Mouse (Mus musculus): ENCODE data around the gene Stim2. TPM values are rescaled to one million over a fixed set of nuclear protein-coding genes. Genes with fewer than 3 reads are reported as not detected.

The Stim2 gene
- polyA plus RNA-seq, 1 experiment = 22.9 TPM

DNA sequence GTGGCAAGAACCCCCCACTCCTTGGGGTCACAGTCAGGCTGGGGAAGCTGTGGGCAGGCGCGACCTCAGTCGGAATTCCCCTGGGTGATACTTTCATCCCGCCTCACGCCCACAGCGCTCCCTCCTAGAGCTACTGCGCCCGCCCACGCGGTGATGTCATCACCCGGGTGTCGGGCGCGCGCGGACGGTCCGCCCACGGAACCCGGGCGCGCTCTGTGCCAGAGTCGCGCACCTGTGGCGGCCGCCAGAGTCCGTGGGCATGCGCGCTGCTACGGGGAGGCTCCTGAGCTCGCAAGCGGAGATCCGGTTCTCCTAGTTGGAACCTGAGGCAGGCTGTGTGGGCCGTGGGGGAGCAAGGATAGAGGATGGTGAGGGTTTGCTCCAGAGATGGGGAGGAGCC is 3.0 kb upstream of the Stim2 start:
- TF ChIP-seq CTCF (IDR thresholded peaks at IDR 0.05; ENCODE audit: borderline replicate concordance, extremely low read depth, insufficient read depth, insufficient read length) (no peak), POLR2A (IDR thresholded peaks at IDR 0.05; ENCODE audit: borderline replicate concordance, extremely low read depth, insufficient read depth, insufficient read length, poor library complexity, severe bottlenecking) (0 out of 2 replicates have a peak, but pooled peaks have one; percentile 13)
- peak; percentile 81 for DNase-seq (ENCODE audit: low read depth)

DNA sequence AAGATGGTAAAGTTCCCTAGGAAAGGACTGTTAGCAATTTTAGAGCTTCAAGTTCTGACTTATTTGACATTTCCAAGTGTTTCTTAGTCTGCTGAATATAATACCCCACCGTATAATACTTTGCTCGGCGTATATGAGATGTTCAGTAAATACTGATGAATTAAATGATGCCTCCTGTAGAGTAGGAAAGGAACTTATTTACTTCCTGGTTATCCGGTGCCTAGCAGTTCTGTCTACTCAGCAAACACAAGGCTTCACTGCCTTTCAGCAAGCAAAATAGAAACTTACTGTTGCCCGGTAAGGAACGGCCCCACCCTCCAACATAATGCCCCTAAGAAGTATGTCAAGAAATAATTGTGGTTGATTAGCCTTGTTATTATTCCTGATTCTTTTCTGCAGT is 1.5 kb upstream of the Stim2 start:
- DNase-seq (ENCODE audit: low read depth) = no peak
- TF ChIP-seq POLR2A (IDR thresholded peaks at IDR 0.05; ENCODE audit: borderline replicate concordance, extremely low read depth, insufficient read depth, insufficient read length, poor library complexity, severe bottlenecking) = no peak
- TF ChIP-seq CTCF (IDR thresholded peaks at IDR 0.05; ENCODE audit: borderline replicate concordance, extremely low read depth, insufficient read depth, insufficient read length) = no peak

DNA sequence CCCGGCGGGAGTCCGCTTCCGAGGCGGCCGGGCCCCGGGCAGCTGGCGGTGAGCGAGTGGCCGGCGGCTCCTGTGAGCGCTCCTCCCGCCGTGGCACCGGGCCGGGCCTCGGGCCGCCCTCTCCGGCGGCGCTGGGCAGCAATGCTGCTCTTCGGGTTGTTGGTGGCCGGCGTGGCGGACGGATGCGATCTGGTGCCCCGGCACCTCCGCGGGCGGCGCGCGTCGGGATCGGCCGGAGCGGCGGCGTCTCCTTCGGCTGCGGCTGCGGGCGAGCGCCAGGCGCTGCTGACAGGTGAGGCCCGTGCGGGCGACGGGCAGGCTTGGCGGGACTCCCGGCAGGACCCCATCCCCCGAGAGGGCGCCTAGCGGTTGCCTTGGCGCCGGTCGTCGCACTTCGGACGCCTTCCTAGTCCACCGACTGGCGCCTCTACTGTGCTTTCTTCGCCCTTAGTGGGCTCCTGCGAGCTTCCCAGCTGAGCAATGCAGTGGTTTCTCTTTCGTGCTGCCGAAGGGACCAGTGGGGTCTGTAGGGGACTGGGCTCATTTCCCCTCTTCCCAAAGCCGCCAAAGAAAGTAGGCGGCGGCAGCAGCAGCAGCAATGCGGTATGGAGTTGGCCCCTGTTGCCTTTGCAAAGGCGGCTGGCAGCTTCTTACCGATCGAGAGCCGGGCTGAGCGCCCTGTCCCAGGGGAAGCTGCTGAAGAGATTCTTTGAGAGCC is 603 bp downstream of the Stim2 start:
- TF ChIP-seq POLR2A (IDR thresholded peaks at IDR 0.05; ENCODE audit: borderline replicate concordance, extremely low read depth, insufficient read depth, insufficient read length, poor library complexity, severe bottlenecking) = no peak
- no peak for TF ChIP-seq CTCF (IDR thresholded peaks at IDR 0.05; ENCODE audit: borderline replicate concordance, extremely low read depth, insufficient read depth, insufficient read length)

DNA sequence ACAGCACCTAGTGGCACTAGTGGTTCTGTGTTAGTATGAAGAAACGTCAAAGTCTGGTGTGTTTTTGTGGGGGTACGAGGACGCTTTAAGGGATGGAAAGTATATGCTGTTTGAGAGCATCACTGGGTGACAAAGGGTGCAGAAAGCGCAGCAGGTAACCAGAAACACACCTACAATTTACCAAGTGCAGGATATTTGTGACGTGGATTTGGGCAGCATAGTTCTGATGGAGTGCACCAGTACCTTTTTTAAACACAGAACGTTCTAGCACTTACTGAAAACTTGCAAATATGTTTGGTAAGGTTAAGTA is 1.1 kb downstream of the Stim2 start:
- DNase-seq (ENCODE audit: low read depth) = no peak
- TF ChIP-seq CTCF (IDR thresholded peaks at IDR 0.05; ENCODE audit: borderline replicate concordance, extremely low read depth, insufficient read depth, insufficient read length) (peak; percentile 18; the same call in 1 of the 2 replicates), POLR2A (IDR thresholded peaks at IDR 0.05; ENCODE audit: borderline replicate concordance, extremely low read depth, insufficient read depth, insufficient read length, poor library complexity, severe bottlenecking) (no peak)

More for the DNA sequence above, 603 bp downstream of the Stim2 start:
- peak; percentile 83 for DNase-seq (ENCODE audit: low read depth)

DNA sequence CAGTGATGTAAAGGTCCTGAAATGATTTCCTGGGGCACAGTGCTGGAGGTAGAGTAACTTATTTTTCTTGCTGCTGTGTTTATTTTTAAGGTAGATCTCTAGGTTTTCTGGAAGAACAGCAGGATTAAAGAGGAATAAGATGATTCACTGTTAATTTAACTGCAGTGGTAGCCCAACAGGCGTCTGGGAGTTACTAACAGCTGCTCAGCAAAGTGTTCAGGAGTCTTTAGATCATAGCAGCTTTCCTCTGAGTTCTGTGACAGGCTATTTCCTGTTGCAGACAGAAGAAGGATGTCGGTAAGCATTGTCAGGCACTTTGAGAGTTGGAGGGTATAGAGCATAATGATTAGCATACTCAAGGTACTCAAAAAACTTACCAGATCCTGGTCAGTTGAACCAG is 1.5 kb downstream of the Stim2 start:
- peak; percentile 33 for DNase-seq (ENCODE audit: low read depth)
- TF ChIP-seq CTCF (IDR thresholded peaks at IDR 0.05; ENCODE audit: borderline replicate concordance, extremely low read depth, insufficient read depth, insufficient read length) (no peak), POLR2A (IDR thresholded peaks at IDR 0.05; ENCODE audit: borderline replicate concordance, extremely low read depth, insufficient read depth, insufficient read length, poor library complexity, severe bottlenecking) (no peak)

DNA sequence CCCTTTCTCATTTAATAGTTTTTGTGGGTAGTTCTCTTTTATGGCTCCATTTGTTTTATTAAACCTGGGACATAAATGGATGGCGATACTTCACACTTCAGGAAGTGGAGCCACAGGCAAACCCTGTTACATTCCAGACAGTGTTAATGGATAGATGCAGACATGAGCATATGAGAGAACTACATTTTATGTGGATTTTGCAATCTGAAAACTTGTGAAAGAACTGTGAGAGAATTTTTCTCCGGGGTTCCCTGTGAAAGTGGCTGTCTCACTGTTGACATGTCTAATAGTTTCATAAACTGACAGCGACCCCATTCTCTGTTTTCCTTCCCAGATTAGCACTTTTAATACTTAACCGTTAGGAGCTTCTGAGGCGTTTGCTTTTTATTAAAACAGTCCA is 2.7 kb downstream of the Stim2 start:
- no peak for TF ChIP-seq POLR2A (IDR thresholded peaks at IDR 0.05; ENCODE audit: borderline replicate concordance, extremely low read depth, insufficient read depth, insufficient read length, poor library complexity, severe bottlenecking)
- TF ChIP-seq CTCF (IDR thresholded peaks at IDR 0.05; ENCODE audit: borderline replicate concordance, extremely low read depth, insufficient read depth, insufficient read length) = no peak
- DNase-seq (ENCODE audit: low read depth) = no peak

DNA sequence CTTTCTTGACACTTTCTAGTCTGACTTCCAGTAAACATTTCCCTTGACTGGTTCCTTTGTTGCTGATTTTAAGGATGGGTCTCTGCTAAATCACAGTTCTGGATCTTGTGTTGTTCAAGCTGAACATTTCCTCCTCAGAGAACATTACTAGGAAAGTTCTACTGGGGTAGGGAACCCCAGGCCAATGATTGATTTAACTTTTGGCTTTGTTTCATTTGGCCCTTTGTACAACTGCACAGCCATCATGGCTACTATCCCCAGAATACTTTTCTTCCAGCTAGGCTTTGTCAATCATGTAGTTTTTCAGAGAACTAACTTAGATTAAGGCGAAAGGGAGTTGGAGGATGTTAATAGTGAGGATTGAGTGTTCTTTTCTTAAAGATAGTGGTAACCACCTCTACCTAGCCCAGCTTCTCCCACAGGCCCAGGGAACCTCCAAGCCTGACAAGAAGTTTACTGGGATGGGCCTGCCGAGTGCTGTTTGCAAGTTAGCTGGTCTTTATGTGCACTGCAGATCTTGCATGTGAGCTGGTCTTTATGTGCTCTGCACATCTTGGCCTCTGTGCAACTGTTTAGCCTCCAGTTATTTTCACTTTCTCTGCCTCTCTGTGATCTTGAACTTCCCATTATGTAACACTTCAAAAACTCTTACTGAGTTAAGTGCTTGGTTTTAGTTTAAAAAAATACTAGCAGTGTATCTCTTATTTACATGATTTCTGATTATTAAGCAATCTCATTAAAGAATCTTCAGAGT is 7.0 kb downstream of the Stim2 start:
- no peak for DNase-seq (ENCODE audit: low read depth)
- TF ChIP-seq POLR2A (IDR thresholded peaks at IDR 0.05; ENCODE audit: borderline replicate concordance, extremely low read depth, insufficient read depth, insufficient read length, poor library complexity, severe bottlenecking) = no peak
- TF ChIP-seq CTCF (IDR thresholded peaks at IDR 0.05; ENCODE audit: borderline replicate concordance, extremely low read depth, insufficient read depth, insufficient read length) = no peak

DNA sequence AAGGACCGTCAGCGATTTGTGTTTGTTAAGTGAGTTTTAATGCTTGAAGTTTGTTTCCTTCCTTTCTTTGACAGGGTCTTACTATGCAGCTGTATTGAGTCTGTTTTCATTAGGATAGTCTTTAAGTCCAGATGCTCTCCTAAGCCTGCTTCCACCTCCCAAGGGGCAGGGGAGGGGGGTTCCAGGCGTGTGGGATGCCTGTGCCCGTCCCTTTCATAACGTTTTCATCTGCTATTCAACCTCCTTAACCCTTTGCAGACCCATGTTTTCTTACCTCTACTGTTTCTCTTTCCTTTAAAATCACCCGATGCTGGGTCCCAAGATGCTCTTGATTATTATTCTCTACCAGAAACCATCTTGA is 7.5 kb downstream of the Stim2 start:
- no peak for DNase-seq (ENCODE audit: low read depth)
- TF ChIP-seq POLR2A (IDR thresholded peaks at IDR 0.05; ENCODE audit: borderline replicate concordance, extremely low read depth, insufficient read depth, insufficient read length, poor library complexity, severe bottlenecking) (no peak), CTCF (IDR thresholded peaks at IDR 0.05; ENCODE audit: borderline replicate concordance, extremely low read depth, insufficient read depth, insufficient read length) (no peak)

DNA sequence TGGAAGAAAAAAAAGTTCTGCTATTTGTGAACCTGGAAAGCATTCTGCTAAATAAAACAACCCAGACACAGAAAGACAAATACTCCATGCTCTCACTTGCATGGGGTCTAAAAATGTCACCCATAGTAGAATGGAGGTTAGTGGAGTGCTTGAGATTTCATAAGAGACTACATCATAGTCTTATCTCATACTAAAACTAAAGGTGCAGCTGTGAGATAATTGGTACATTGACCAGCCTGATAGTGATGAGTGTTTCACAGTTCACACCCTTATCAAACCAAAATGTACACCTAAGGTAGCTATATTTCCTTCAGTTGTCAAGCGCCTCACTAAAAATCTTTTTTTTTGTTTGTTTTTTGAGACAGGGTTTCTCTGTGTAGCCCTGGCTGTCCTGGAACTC is 8.5 kb downstream of the Stim2 start:
- DNase-seq (ENCODE audit: low read depth) = no peak
- TF ChIP-seq CTCF (IDR thresholded peaks at IDR 0.05; ENCODE audit: borderline replicate concordance, extremely low read depth, insufficient read depth, insufficient read length) (no peak), POLR2A (IDR thresholded peaks at IDR 0.05; ENCODE audit: borderline replicate concordance, extremely low read depth, insufficient read depth, insufficient read length, poor library complexity, severe bottlenecking) (no peak)

DNA sequence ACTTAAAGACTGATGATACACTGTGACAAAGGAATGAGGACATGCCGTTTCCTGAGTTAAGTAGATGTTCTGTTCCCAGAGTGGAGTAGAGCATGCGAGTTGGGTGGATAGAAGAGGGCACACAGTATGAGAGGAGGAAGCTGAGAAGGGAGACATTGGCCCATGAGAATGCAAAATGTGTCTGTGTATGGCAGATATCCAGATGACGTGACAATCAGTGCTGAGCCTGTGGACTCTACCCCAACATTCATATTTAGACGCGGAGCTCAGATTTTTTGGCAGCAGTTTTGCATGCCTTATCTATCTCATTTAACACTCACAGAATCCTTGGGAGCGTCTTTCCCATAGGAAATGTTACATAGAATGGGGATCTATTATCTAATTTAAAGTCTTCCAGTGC is 9.3 kb downstream of the Stim2 start:
- TF ChIP-seq POLR2A (IDR thresholded peaks at IDR 0.05; ENCODE audit: borderline replicate concordance, extremely low read depth, insufficient read depth, insufficient read length, poor library complexity, severe bottlenecking) = no peak
- no peak for TF ChIP-seq CTCF (IDR thresholded peaks at IDR 0.05; ENCODE audit: borderline replicate concordance, extremely low read depth, insufficient read depth, insufficient read length)
- no peak for DNase-seq (ENCODE audit: low read depth)

DNA sequence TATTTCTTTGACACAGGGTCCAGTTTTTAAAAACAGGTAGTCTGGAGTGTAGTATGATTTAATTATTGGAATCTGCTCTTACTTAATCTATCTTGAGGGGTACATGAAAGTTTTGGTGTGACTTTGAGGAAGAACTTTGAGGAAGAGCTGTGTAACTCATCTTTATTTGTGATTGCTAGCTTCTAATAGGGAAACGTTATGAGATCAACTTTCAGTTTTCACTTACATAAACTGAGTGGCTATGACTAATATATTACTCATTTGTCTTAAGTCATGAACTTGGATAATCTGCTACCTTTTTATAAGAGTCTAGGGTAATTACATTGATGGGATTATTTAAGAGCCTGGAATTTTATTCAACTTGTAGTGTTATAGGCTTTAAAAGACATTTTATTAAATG is 15.0 kb downstream of the Stim2 start:
- no peak for DNase-seq (ENCODE audit: low read depth)
- TF ChIP-seq CTCF (IDR thresholded peaks at IDR 0.05; ENCODE audit: borderline replicate concordance, extremely low read depth, insufficient read depth, insufficient read length) (no peak), POLR2A (IDR thresholded peaks at IDR 0.05; ENCODE audit: borderline replicate concordance, extremely low read depth, insufficient read depth, insufficient read length, poor library complexity, severe bottlenecking) (no peak)

DNA sequence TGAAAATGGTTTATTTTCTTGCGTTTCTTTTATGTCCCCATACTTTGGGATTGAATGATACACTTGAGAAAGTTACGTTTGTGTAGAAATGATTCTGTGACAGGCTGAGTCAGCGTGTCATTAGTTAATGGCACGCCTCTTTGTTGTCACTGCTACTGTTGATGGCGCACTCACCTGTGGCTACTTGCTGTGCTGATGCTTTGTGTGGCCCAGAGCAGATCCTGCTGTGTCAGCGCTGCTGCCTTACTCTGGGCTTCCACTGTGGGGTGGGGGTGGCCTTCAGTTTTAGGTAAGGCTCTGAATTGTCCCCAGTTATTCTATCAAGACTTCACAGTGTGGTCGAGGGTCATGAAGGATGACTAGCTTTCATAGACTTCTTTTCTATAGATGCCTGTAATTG is 18.8 kb downstream of the Stim2 start:
- no peak for DNase-seq (ENCODE audit: low read depth)
- TF ChIP-seq POLR2A (IDR thresholded peaks at IDR 0.05; ENCODE audit: borderline replicate concordance, extremely low read depth, insufficient read depth, insufficient read length, poor library complexity, severe bottlenecking) (no peak), CTCF (IDR thresholded peaks at IDR 0.05; ENCODE audit: borderline replicate concordance, extremely low read depth, insufficient read depth, insufficient read length) (no peak)

Data from brain, embryonic 14.5 days (tissue).